23 mouse cellular contexts compared by ENCODE assay signal in genomic region chr15:12603674-12604073, GRCm38 (mm10).
DNase-seq lines count a peak whose midpoint lies in the region; ATAC-seq and TF ChIP-seq lines count a peak whose summit lies in the region.
"Had no signal": no experiment of that assay in that cellular context is flagged by ENCODE, and none has a peak within 500 bp of the region (broad histone marks: within the 10 kb centered on the region; RNA-seq: fewer than 3 reads in every experiment).

No protein-coding gene starts in this region.

- in situ Hi-C loops in CH12.LX (cut with MboI; ENCODE audit: low pct_ligation_motif_present, low pct_unique_long_range_greater_than_20kb, low sequenced_read_pairs) = no loop called here

- H3K4me1 ChIP-seq in heart, postnatal 0 days (ENCODE audit: control insufficient read depth, insufficient read depth) = peaks cover 30% of the 10 kb centered on the region
- H3K4me1 ChIP-seq in liver, embryonic 14.5 days (replicated peaks; ENCODE audit: control insufficient read depth in 2 of 2, insufficient read depth in 2 of 2, low read length in 1 of 2) = no peaks in the 10 kb centered on the region
- no peaks in the 10 kb centered on the region for H3K4me1 ChIP-seq in liver, embryonic 11.5 days (replicated peaks; ENCODE audit: control insufficient read depth, insufficient read depth, low read length)
- H3K4me1 ChIP-seq in CH12.LX (ENCODE audit: control insufficient read depth in 1 of 2, insufficient read depth in 2 of 2) = peaks cover 2 to 14% of the 10 kb centered on the region in 2 experiments; a peak in 2 of 4 replicates
- H3K4me1 ChIP-seq in neural tube, embryonic 15.5 days = peaks cover 9% of the 10 kb centered on the region
- H3K4me1 ChIP-seq: forebrain, embryonic 12.5 days had no signal

- TF ChIP-seq RAD21 in CH12.LX (IDR thresholded peaks at IDR 0.05; ENCODE audit: low read depth, low read length) = no peak

- intact Hi-C loops in heart, postnatal 25 days (cut with DNase I) = no loop called here

- H3K27me3 ChIP-seq in heart, postnatal 0 days (ENCODE audit: control insufficient read depth, insufficient read depth, low read length) = no peaks in the 10 kb centered on the region
- H3K27me3 ChIP-seq in liver, embryonic 14.5 days (ENCODE audit: control insufficient read depth, insufficient read depth, low read length) = no peaks in the 10 kb centered on the region
- no peaks in the 10 kb centered on the region for H3K27me3 ChIP-seq in liver, embryonic 11.5 days (replicated peaks; ENCODE audit: control insufficient read depth, insufficient read depth, low read length)
- H3K27me3 ChIP-seq in CH12.LX (replicated peaks) = no peaks in the 10 kb centered on the region
- H3K27me3 ChIP-seq in neural tube, embryonic 15.5 days (replicated peaks) = no peaks in the 10 kb centered on the region
- H3K27me3 ChIP-seq: embryonic facial prominence, embryonic 13.5 days; forebrain, embryonic 12.5 days; heart, embryonic 15.5 days; megakaryocyte, embryonic 14.5 days had no signal

- H3K36me3 ChIP-seq in heart, postnatal 0 days (replicated peaks; ENCODE audit: control insufficient read depth, insufficient read depth, low read length) = no peaks in the 10 kb centered on the region
- H3K36me3 ChIP-seq in liver, embryonic 14.5 days (replicated peaks; ENCODE audit: control insufficient read depth, insufficient read depth, low read depth) = no peaks in the 10 kb centered on the region
- no peaks in the 10 kb centered on the region for H3K36me3 ChIP-seq in liver, embryonic 11.5 days (ENCODE audit: control insufficient read depth, insufficient read depth, low read length)
- no peaks in the 10 kb centered on the region for H3K36me3 ChIP-seq in CH12.LX (replicated peaks in 1 of 2; ENCODE audit: control insufficient read depth in 1 of 2, insufficient read depth in 1 of 2, low read length in 1 of 2)
- no peaks in the 10 kb centered on the region for H3K36me3 ChIP-seq in neural tube, embryonic 15.5 days
- H3K36me3 ChIP-seq: embryonic facial prominence, embryonic 13.5 days; forebrain, embryonic 12.5 days; heart, embryonic 15.5 days had no signal

- no peak overlapping the region for H3K27ac ChIP-seq in heart, postnatal 0 days (ENCODE audit: low read depth)
- no peak overlapping the region for H3K27ac ChIP-seq in liver, embryonic 14.5 days
- H3K27ac ChIP-seq in liver, embryonic 11.5 days (ENCODE audit: low read depth, low read length) = no peak overlapping the region
- H3K27ac ChIP-seq in CH12.LX (ENCODE audit: insufficient read depth, low read depth) = no peak overlapping the region
- no peak overlapping the region for H3K27ac ChIP-seq in neural tube, embryonic 15.5 days (replicated peaks)
- H3K27ac ChIP-seq: embryonic facial prominence, embryonic 13.5 days; forebrain, embryonic 12.5 days; heart, embryonic 15.5 days had no signal

- 0 out of 2 replicates have a peak, but pooled peaks cover 3% of the 10 kb centered on the region for H3K9me3 ChIP-seq in heart, postnatal 0 days (replicated peaks; ENCODE audit: control insufficient read depth, low read length)
- no peaks in the 10 kb centered on the region for H3K9me3 ChIP-seq in liver, embryonic 14.5 days (ENCODE audit: control insufficient read depth, low read length)
- H3K9me3 ChIP-seq in liver, embryonic 11.5 days (ENCODE audit: control insufficient read depth, low read length) = no peaks in the 10 kb centered on the region; the same call in 1 of the 2 replicates
- peaks cover 6% of the 10 kb centered on the region for H3K9me3 ChIP-seq in CH12.LX (replicated peaks; ENCODE audit: low read length)
- no peaks in the 10 kb centered on the region for H3K9me3 ChIP-seq in neural tube, embryonic 15.5 days (replicated peaks)
- H3K9me3 ChIP-seq: forebrain, embryonic 12.5 days; heart, embryonic 15.5 days had no signal

- H3K4me2 ChIP-seq in heart, postnatal 0 days (ENCODE audit: low read depth, low read length) = no peak overlapping the region
- H3K4me2 ChIP-seq in liver, embryonic 14.5 days (ENCODE audit: low read depth) = no peak overlapping the region
- H3K4me2 ChIP-seq in liver, embryonic 11.5 days = no peak overlapping the region
- H3K4me2 ChIP-seq in CH12.LX (ENCODE audit: insufficient read depth, low read depth, poor library complexity, severe bottlenecking) = no peak overlapping the region
- no peak overlapping the region for H3K4me2 ChIP-seq in neural tube, embryonic 15.5 days
- H3K4me2 ChIP-seq: embryonic facial prominence, embryonic 13.5 days; forebrain, embryonic 12.5 days; heart, embryonic 15.5 days had no signal

- dilution Hi-C loops in CH12.LX (cut with MboI; ENCODE audit: extremely low pct_ligation_motif_present, extremely low pct_unique_long_range_greater_than_20kb, low sequenced_read_pairs) = no loop called here

- no peak overlapping the region for H3K4me3 ChIP-seq in heart, postnatal 0 days (ENCODE audit: low read depth, low read length)
- no peak overlapping the region for H3K4me3 ChIP-seq in liver, embryonic 14.5 days (ENCODE audit: insufficient read depth in 1 of 2, low read depth in 2 of 2, low read length in 2 of 2)
- H3K4me3 ChIP-seq in liver, embryonic 11.5 days (ENCODE audit: low read depth, low read length) = no peak overlapping the region
- H3K4me3 ChIP-seq in CH12.LX (replicated peaks in 1 of 3; ENCODE audit: low read depth in 2 of 3, low read length in 2 of 3, poor library complexity in 1 of 3) = no peak overlapping the region
- H3K4me3 ChIP-seq in neural tube, embryonic 15.5 days (replicated peaks) = no peak overlapping the region
- H3K4me3 ChIP-seq: embryonic facial prominence, embryonic 13.5 days; erythroblast, embryonic 14.5 days; forebrain, embryonic 12.5 days; heart, embryonic 15.5 days; megakaryocyte, embryonic 14.5 days had no signal

- DNase-seq in heart, postnatal 0 days (ENCODE audit: low spot score) = no peak
- DNase-seq in heart, postnatal 25 days (ENCODE audit: low spot score) = no peak
- no peak for DNase-seq in liver, embryonic 14.5 days (ENCODE audit: low read depth in 3 of 3, low spot score in 3 of 3)
- DNase-seq in liver, embryonic 11.5 days (ENCODE audit: low spot score) = no peak
- DNase-seq in CH12.LX (ENCODE audit: extremely low read depth) (no peak), R1 (ENCODE audit: low read depth, low spot score) (peak; percentile 44)
- no peak for DNase-seq in B cell, adult 2 months
- DNase-seq: adrenal gland, adult 8-10 months; cerebellum, adult 2 months; cerebellum, postnatal 25 days; embryo, embryonic 11 days; kidney, adult 18-20 months; kidney, postnatal 25 days; lung, postnatal 36 days; right cerebral cortex, adult 18-20 months; right cerebral cortex, postnatal 4 days had no signal

- 0 out of 2 replicates have a peak, but pooled peaks have one; percentile 3 for TF ChIP-seq CTCF in heart, postnatal 0 days (IDR thresholded peaks at IDR 0.05; ENCODE audit: low read depth)
- peak; percentile 38 for TF ChIP-seq CTCF in liver, embryonic 14.5 days (IDR thresholded peaks at IDR 0.05; ENCODE audit: low read depth)
- TF ChIP-seq CTCF in CH12.LX (conservative IDR thresholded peaks at IDR 0.05 in 1 of 2, IDR thresholded peaks at IDR 0.05 in 1 of 2; ENCODE audit: low read depth in 2 of 2, low read length in 2 of 2) = peak; percentile 22 to 39

- H3K9ac ChIP-seq in heart, postnatal 0 days (replicated peaks; ENCODE audit: low read depth, low read length) = no peak overlapping the region
- no peak overlapping the region for H3K9ac ChIP-seq in liver, embryonic 14.5 days (replicated peaks)
- H3K9ac ChIP-seq in liver, embryonic 11.5 days (ENCODE audit: low read depth, low read length) = no peak overlapping the region
- H3K9ac ChIP-seq in CH12.LX (ENCODE audit: insufficient read depth, low read depth) = no peak overlapping the region
- H3K9ac ChIP-seq in neural tube, embryonic 15.5 days (replicated peaks) = no peak overlapping the region
- H3K9ac ChIP-seq: embryonic facial prominence, embryonic 13.5 days; forebrain, embryonic 12.5 days; heart, embryonic 15.5 days had no signal

- no peak for TF ChIP-seq EP300 in heart, postnatal 0 days (IDR thresholded peaks at IDR 0.05; ENCODE audit: low read depth)
- TF ChIP-seq EP300 in liver, embryonic 14.5 days (IDR thresholded peaks at IDR 0.05; ENCODE audit: low read depth) = no peak
- TF ChIP-seq EP300 in CH12.LX (IDR thresholded peaks at IDR 0.05; ENCODE audit: low read length) = no peak

- ATAC-seq in heart, postnatal 0 days (ENCODE audit: insufficient read depth, low read depth) = no peak
- no peak for ATAC-seq in liver, embryonic 14.5 days (ENCODE audit: insufficient read depth)
- no peak for ATAC-seq in liver, embryonic 11.5 days (replicated peaks; ENCODE audit: low FRiP score)
- no peak for ATAC-seq in neural tube, embryonic 15.5 days (ENCODE audit: low FRiP score)
- ATAC-seq: midbrain, embryonic 16.5 days had no signal

- 98% methylated on average over 4 of the region's 4 CpGs for WGBS in heart, postnatal 0 days
- WGBS in liver, embryonic 14.5 days (ENCODE audit: insufficient replicate concordance) = 66% methylated on average over 4 of the region's 4 CpGs
- 93% methylated on average over 4 of the region's 4 CpGs for WGBS in liver, embryonic 11.5 days
- WGBS in neural tube, embryonic 15.5 days = 93% methylated on average over 4 of the region's 4 CpGs

- no peaks in the 10 kb centered on the region for H3K79me2 ChIP-seq in CH12.LX (replicated peaks; ENCODE audit: control insufficient read depth, extremely low read depth, insufficient read depth, poor library complexity, severe bottlenecking)

- no peak for TF ChIP-seq POLR2A in CH12.LX (IDR thresholded peaks at IDR 0.05; ENCODE audit: low read depth, low read length)

TF ChIP-seq in CH12.LX, 34 proteins besides CTCF, POLR2A, EP300 and RAD21 (continues in another document):
- TF ChIP-seq MYC (IDR thresholded peaks at IDR 0.05; ENCODE audit: low read depth, low read length) (no peak), MXI1 (IDR thresholded peaks at IDR 0.05; ENCODE audit: low read depth, low read length) (no peak), CHD1 (IDR thresholded peaks at IDR 0.05; ENCODE audit: low read depth, low read length) (no peak), MEF2A (IDR thresholded peaks at IDR 0.05; ENCODE audit: borderline replicate concordance, low read depth, low read length) (no peak), POLR2AphosphoS2 (IDR thresholded peaks at IDR 0.05; ENCODE audit: low read depth, low read length) (no peak), TBP (conservative IDR thresholded peaks at IDR 0.05; ENCODE audit: low read depth, low read length) (no peak), BHLHE40 (IDR thresholded peaks at IDR 0.05; ENCODE audit: low read depth, low read length) (no peak), JUN (IDR thresholded peaks at IDR 0.05; ENCODE audit: insufficient read depth, low read depth, low read length) (no peak), MAZ (IDR thresholded peaks at IDR 0.05; ENCODE audit: low read depth, low read length) (no peak), CHD2 (IDR thresholded peaks at IDR 0.05; ENCODE audit: low read length) (no peak), MAFK (IDR thresholded peaks at IDR 0.05; ENCODE audit: insufficient replicate concordance, low read length) (no peak), ZMIZ1 (IDR thresholded peaks at IDR 0.05; ENCODE audit: low read depth, low read length) (no peak), USF1 (IDR thresholded peaks at IDR 0.05; ENCODE audit: low read depth, low read length) (no peak), UBTF (IDR thresholded peaks at IDR 0.05; ENCODE audit: low read depth, low read length) (no peak), SMC3 (IDR thresholded peaks at IDR 0.05; ENCODE audit: low read depth, low read length) (no peak)
